Mouse (Mus musculus) ovary, adult 2 months (tissue): Measurements from ENCODE around the gene Qtrt2. TPM values are rescaled to one million over a fixed set of nuclear protein-coding genes. Genes with fewer than 3 reads are reported as not detected.

ENCODE experiments used
- polyA plus RNA-seq: library from polyadenylated mRNA; depleted of rRNA; stranded (reverse); fragments of >200 nt; gene quantifications from 2 replicates; pipeline ENCODE4 v1.2.3, GENCODE M21; 2012; rRNA removed

Gene Qtrt2
- polyA plus RNA-seq = 24.2 and 25.9 TPM in 2 replicates

GRCm38 (mm10) chr16:43926341-43926859 is at the start of gene Qtrt2:
Qtrt2 (minus strand) TSS chr16:43926809.

DNA sequence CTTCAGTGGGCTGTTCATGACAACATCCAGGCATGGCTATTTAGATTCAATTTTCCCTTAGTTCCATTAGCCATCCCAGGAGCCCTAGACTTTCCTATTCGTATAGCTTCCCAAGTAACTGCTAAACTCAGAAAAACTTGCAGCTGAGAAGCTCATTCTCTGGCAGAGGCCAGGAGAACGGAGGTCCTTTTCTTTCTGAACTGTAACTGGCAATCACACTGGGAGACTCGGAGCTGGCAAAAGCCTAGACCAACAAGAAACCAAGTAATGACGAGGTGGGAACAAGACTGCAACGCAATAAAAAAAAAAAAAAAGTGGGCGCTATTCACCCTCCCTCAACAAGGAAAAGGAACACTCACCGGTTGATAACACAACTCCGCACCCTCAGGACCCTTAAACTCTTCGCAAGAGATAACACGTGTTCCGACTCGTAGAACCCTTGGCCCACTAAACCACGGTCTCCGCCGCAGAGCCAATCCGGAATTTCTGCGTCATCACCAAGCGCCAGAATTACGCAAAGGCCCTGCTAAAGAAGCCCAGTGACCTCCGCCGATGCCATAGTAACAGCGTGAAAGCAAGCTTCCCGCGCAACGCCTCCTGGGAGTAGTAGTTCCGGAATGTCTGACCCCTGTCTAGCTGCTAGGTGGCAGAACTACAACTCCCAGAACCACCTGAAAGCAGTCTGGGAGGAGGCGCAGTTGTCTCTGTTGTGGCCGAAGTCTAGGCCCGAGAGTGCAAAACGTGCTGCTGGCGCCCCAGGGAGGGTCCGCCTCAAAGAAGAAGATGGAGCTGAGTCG is 37.2 kb downstream of the Qtrt2 start, which contains the start of gene Ccdc191:
Gene Ccdc191, plus strand, starts transcription at position 593 of the 797 bp plus-strand sequence.

Other genes with a start within 250 kb of the Qtrt2 start
- not detected in 2 replicates for gene Drd3, start 172.8 kb downstream of the Qtrt2 start, polyA plus RNA-seq
- 1.7 and 1.9 TPM in 2 replicates for gene Ccdc191, start 37.0 kb downstream of the Qtrt2 start, polyA plus RNA-seq
- gene Zdhhc23, start 53.0 kb upstream of the Qtrt2 start, polyA plus RNA-seq = 3.8 and 4.5 TPM in 2 replicates
- 0.38 and 0.43 TPM in 2 replicates for gene Gramd1c, start 136.5 kb upstream of the Qtrt2 start, polyA plus RNA-seq
- gene Atp6v1a, start 212.9 kb upstream of the Qtrt2 start, polyA plus RNA-seq = 13.9 and 16.2 TPM in 2 replicates
- 15.2 and 32.0 TPM in 2 replicates for gene Naa50, start 213.0 kb upstream of the Qtrt2 start, polyA plus RNA-seq
- 4.9 and 6.6 TPM in 2 replicates for gene Usf3, start 246.4 kb upstream of the Qtrt2 start, polyA plus RNA-seq